Mouse (Mus musculus): ENCODE results near the gene Olfr690. TPM values are rescaled to one million over a fixed set of nuclear protein-coding genes. Genes with fewer than 3 reads are reported as not detected.

Gene Olfr690
- total and polyA plus RNA-seq, 3 experiments, result not detected

DNA sequence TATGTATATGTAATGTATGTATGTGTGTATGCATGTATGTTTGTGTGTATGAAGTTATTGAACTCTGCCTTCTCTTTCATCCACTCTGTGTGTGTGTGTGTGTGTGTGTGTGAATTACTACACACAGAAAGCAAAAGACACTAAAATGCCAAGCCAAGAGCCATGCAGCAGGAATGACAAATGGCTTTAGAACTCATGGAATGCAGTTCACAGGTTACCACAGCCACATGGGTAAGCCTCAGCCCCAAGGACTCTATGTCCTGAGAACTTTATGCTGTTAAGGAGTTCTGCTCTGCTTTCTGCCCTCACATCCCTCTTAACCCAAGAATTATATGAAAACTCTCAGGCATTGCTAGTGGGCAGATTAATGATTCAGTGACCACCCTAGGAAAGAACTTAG lies 43.9 kb downstream of the Olfr690 start:
- H3K27ac ChIP-seq (ENCODE audit: control insufficient read depth, low read depth, low read length), result no peak overlapping the region
- H3K9ac ChIP-seq (ENCODE audit: control insufficient read depth, low read depth, low read length, poor library complexity, severe bottlenecking), result no peak overlapping the region
- no peaks in the 10 kb centered on the region for H3K27me3 ChIP-seq (ENCODE audit: control insufficient read depth in 1 of 2, insufficient read depth in 2 of 2, low read length in 2 of 2)
- H3K4me3 ChIP-seq (ENCODE audit: control insufficient read depth in 1 of 2, insufficient read depth in 1 of 2, low read depth in 2 of 2, low read length in 2 of 2), result no peak overlapping the region
- no peaks in the 10 kb centered on the region for H3K9me3 ChIP-seq (replicated peaks; ENCODE audit: insufficient read depth, low read length)
- H3K36me3 ChIP-seq (ENCODE audit: control insufficient read depth in 1 of 2, insufficient read depth in 2 of 2, low read length in 2 of 2), result no peaks in the 10 kb centered on the region
- TF ChIP-seq GATA1 (IDR thresholded peaks at IDR 0.05; ENCODE audit: low read depth, low read length) (no peak), GABPA (IDR thresholded peaks at IDR 0.05; ENCODE audit: low read depth, low read length) (no peak), E2F4 (IDR thresholded peaks at IDR 0.05; ENCODE audit: borderline replicate concordance, low read depth, low read length) (no peak), MAZ (IDR thresholded peaks at IDR 0.05; ENCODE audit: low read depth, low read length) (no peak), RCOR1 (IDR thresholded peaks at IDR 0.05; ENCODE audit: low read depth, low read length) (no peak), POLR2AphosphoS2 (IDR thresholded peaks at IDR 0.05; ENCODE audit: low read length) (no peak), KAT2A (conservative IDR thresholded peaks at IDR 0.05; ENCODE audit: low read depth, low read length) (no peak), MAX (IDR thresholded peaks at IDR 0.05; ENCODE audit: low read length) (no peak), UBTF (IDR thresholded peaks at IDR 0.05; ENCODE audit: borderline replicate concordance, insufficient read depth, low read depth, low read length) (no peak), ZKSCAN1 (IDR thresholded peaks at IDR 0.05; ENCODE audit: low read depth, low read length) (no peak), POLR2A (IDR thresholded peaks at IDR 0.05; ENCODE audit: control insufficient read depth in 1 of 2, insufficient read depth in 1 of 2, low read depth in 1 of 2, low read length in 2 of 2, poor library complexity in 1 of 2) (no peak), TBP (IDR thresholded peaks at IDR 0.05; ENCODE audit: low read depth, low read length) (no peak), ETS1 (IDR thresholded peaks at IDR 0.05; ENCODE audit: low read depth, low read length) (no peak)
- DNase-seq (ENCODE audit: low read depth, low spot score), result no peak
- H3K4me1 ChIP-seq (ENCODE audit: control insufficient read depth in 1 of 2, insufficient read depth in 2 of 2, low read length in 2 of 2), result no peaks in the 10 kb centered on the region
- no peaks in the 10 kb centered on the region for H3K79me2 ChIP-seq (ENCODE audit: control insufficient read depth, insufficient read depth, low read length, poor library complexity)

DNA sequence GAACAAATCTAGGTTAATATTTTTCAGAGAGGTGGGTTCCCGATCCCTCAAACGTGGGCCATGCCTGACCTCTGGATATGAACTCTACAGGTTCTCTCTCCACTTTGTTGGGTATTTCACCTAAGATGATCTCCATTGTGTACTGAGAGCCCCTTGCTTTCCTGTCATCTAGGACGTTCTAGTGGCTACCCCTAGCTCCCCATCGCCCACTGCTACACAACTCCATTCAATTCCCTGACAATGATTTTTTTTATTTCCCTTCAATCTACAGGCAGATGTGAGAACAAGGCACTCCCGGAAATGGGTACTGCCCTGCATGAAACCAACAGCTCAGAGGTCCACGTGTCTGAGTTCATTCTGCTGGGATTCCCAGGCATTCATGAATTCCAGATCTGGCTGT lies 46.1 kb downstream of the Olfr690 start, which contains the start of gene Olfr688:
Olfr688 (plus strand) TSS at position 301 of the 400 bp plus-strand sequence.
- H3K27me3 ChIP-seq (ENCODE audit: control insufficient read depth in 1 of 2, insufficient read depth in 2 of 2, low read length in 2 of 2), result no peaks in the 10 kb centered on the region
- no peak within 1 kb of the TSS for H3K27ac ChIP-seq (ENCODE audit: control insufficient read depth, low read depth, low read length)
- no peak within 1 kb of the TSS for H3K9ac ChIP-seq (ENCODE audit: control insufficient read depth, low read depth, low read length, poor library complexity, severe bottlenecking)
- no peaks in the 10 kb centered on the region for H3K79me2 ChIP-seq (ENCODE audit: control insufficient read depth, insufficient read depth, low read length, poor library complexity)
- H3K36me3 ChIP-seq (ENCODE audit: control insufficient read depth in 1 of 2, insufficient read depth in 2 of 2, low read length in 2 of 2), result no peaks in the 10 kb centered on the region
- no peak for TF ChIP-seq MAFK (IDR thresholded peaks at IDR 0.05; ENCODE audit: borderline replicate concordance, low read depth, low read length)
- no peak for TF ChIP-seq TCF12 (IDR thresholded peaks at IDR 0.05; ENCODE audit: low read depth, low read length)
- TF ChIP-seq JUND (IDR thresholded peaks at IDR 0.05; ENCODE audit: low read depth, low read length), result no peak
- no peak for TF ChIP-seq CTCF (IDR thresholded peaks at IDR 0.05 in 2 of 3, conservative IDR thresholded peaks at IDR 0.05 in 1 of 3; ENCODE audit: control insufficient read depth in 1 of 3, insufficient read depth in 1 of 3, low read depth in 2 of 3, low read length in 3 of 3, poor library complexity in 1 of 3, severe bottlenecking in 1 of 3)
- no peak for TF ChIP-seq HCFC1 (IDR thresholded peaks at IDR 0.05; ENCODE audit: low read depth, low read length)
- no peak for TF ChIP-seq MAZ (IDR thresholded peaks at IDR 0.05; ENCODE audit: low read depth, low read length)
- no peak for TF ChIP-seq POLR2A (IDR thresholded peaks at IDR 0.05; ENCODE audit: control insufficient read depth in 1 of 2, insufficient read depth in 1 of 2, low read depth in 1 of 2, low read length in 2 of 2, poor library complexity in 1 of 2)
- TF ChIP-seq BHLHE40 (IDR thresholded peaks at IDR 0.05; ENCODE audit: borderline replicate concordance, low read depth, low read length), result no peak
- TF ChIP-seq ZKSCAN1 (IDR thresholded peaks at IDR 0.05; ENCODE audit: low read depth, low read length), result no peak
- TF ChIP-seq MXI1 (IDR thresholded peaks at IDR 0.05; ENCODE audit: low read depth, low read length), result no peak
- no peak within 1 kb of the TSS for H3K4me3 ChIP-seq (ENCODE audit: control insufficient read depth in 1 of 2, insufficient read depth in 1 of 2, low read depth in 2 of 2, low read length in 2 of 2)
- H3K4me1 ChIP-seq (ENCODE audit: control insufficient read depth in 1 of 2, insufficient read depth in 2 of 2, low read length in 2 of 2), result no peaks in the 10 kb centered on the region
- DNase-seq (ENCODE audit: low read depth, low spot score), result no peak
- no peaks in the 10 kb centered on the region for H3K9me3 ChIP-seq (replicated peaks; ENCODE audit: insufficient read depth, low read length)

Other genes with a start within 250 kb of the Olfr690 start
- not detected in 2 replicates for gene Olfr680-ps1, start 241.3 kb downstream of the Olfr690 start, total RNA-seq (2012; rRNA removed)
- not detected for gene Olfr680-ps1, start 241.3 kb downstream of the Olfr690 start, polyA plus RNA-seq (2012; ENCODE audit: insufficient read depth in 1 of 2, insufficient read length in 2 of 2, low read depth in 1 of 2, low replicate concordance in 2 of 2, missing spikeins in 1 of 2)
- not detected in 2 replicates for gene Olfr681, start 217.3 kb downstream of the Olfr690 start, total RNA-seq (2012; rRNA removed)
- gene Olfr681, start 217.3 kb downstream of the Olfr690 start, polyA plus RNA-seq (2012; ENCODE audit: insufficient read depth in 1 of 2, insufficient read length in 2 of 2, low read depth in 1 of 2, low replicate concordance in 2 of 2, missing spikeins in 1 of 2), result not detected
- not detected in 2 replicates for gene Olfr683, start 187.1 kb downstream of the Olfr690 start, total RNA-seq (2012; rRNA removed)
- gene Olfr683, start 187.1 kb downstream of the Olfr690 start, polyA plus RNA-seq (2012; ENCODE audit: insufficient read depth in 1 of 2, insufficient read length in 2 of 2, low read depth in 1 of 2, low replicate concordance in 2 of 2, missing spikeins in 1 of 2), result not detected
- not detected in 2 replicates for gene Olfr684, start 170.5 kb downstream of the Olfr690 start, total RNA-seq (2012; rRNA removed)
- gene Olfr684, start 170.5 kb downstream of the Olfr690 start, polyA plus RNA-seq (2012; ENCODE audit: insufficient read depth in 1 of 2, insufficient read length in 2 of 2, low read depth in 1 of 2, low replicate concordance in 2 of 2, missing spikeins in 1 of 2), result not detected
- gene Olfr685, start 148.1 kb downstream of the Olfr690 start, total RNA-seq (2012; rRNA removed), result not detected in 2 replicates
- gene Olfr685, start 148.1 kb downstream of the Olfr690 start, polyA plus RNA-seq (2012; ENCODE audit: insufficient read depth in 1 of 2, insufficient read length in 2 of 2, low read depth in 1 of 2, low replicate concordance in 2 of 2, missing spikeins in 1 of 2), result not detected
- not detected in 2 replicates for gene Olfr686, start 126.6 kb downstream of the Olfr690 start, total RNA-seq (2012; rRNA removed)
- gene Olfr686, start 126.6 kb downstream of the Olfr690 start, polyA plus RNA-seq (2012; ENCODE audit: insufficient read depth in 1 of 2, insufficient read length in 2 of 2, low read depth in 1 of 2, low replicate concordance in 2 of 2, missing spikeins in 1 of 2), result not detected
- not detected in 2 replicates for gene Olfr688, start 46.0 kb downstream of the Olfr690 start, total RNA-seq (2012; rRNA removed)
- not detected for gene Olfr688, start 46.0 kb downstream of the Olfr690 start, polyA plus RNA-seq (2012; ENCODE audit: insufficient read depth in 1 of 2, insufficient read length in 2 of 2, low read depth in 1 of 2, low replicate concordance in 2 of 2, missing spikeins in 1 of 2)
- gene Olfr689, start 22.9 kb downstream of the Olfr690 start, total RNA-seq (2012; rRNA removed), result not detected in 2 replicates
- not detected for gene Olfr689, start 22.9 kb downstream of the Olfr690 start, polyA plus RNA-seq (2012; ENCODE audit: insufficient read depth in 1 of 2, insufficient read length in 2 of 2, low read depth in 1 of 2, low replicate concordance in 2 of 2, missing spikeins in 1 of 2)
- not detected in 2 replicates for gene Olfr691, start 8.2 kb upstream of the Olfr690 start, total RNA-seq (2012; rRNA removed)
- gene Olfr691, start 8.2 kb upstream of the Olfr690 start, polyA plus RNA-seq (2012; ENCODE audit: insufficient read depth in 1 of 2, insufficient read length in 2 of 2, low read depth in 1 of 2, low replicate concordance in 2 of 2, missing spikeins in 1 of 2), result not detected
- not detected in 2 replicates for gene Olfr692, start 34.1 kb upstream of the Olfr690 start, total RNA-seq (2012; rRNA removed)
- gene Olfr692, start 34.1 kb upstream of the Olfr690 start, polyA plus RNA-seq (2012; ENCODE audit: insufficient read depth in 1 of 2, insufficient read length in 2 of 2, low read depth in 1 of 2, low replicate concordance in 2 of 2, missing spikeins in 1 of 2), result not detected
- 0.31 TPM in 1 of 2 replicates, not detected in the other for gene Gm5901, start 40.9 kb upstream of the Olfr690 start, total RNA-seq (2012; rRNA removed)
- gene Gm5901, start 40.9 kb upstream of the Olfr690 start, polyA plus RNA-seq (2012; ENCODE audit: insufficient read depth in 1 of 2, insufficient read length in 2 of 2, low read depth in 1 of 2, low replicate concordance in 2 of 2, missing spikeins in 1 of 2), result 1 to 10 TPM in 1 of 2 experiments, not detected in 1; 1.7 TPM
- 6.2 and 7.8 TPM in 2 replicates for gene Fam160a2, start 66.0 kb upstream of the Olfr690 start, total RNA-seq (2012; rRNA removed)
- gene Fam160a2, start 66.0 kb upstream of the Olfr690 start, polyA plus RNA-seq (2012; ENCODE audit: insufficient read depth in 1 of 2, insufficient read length in 2 of 2, low read depth in 1 of 2, low replicate concordance in 2 of 2, missing spikeins in 1 of 2), result 10 to 100 TPM in 1 of 2 experiments, not detected in 1; 17.7 TPM
- not detected in 2 replicates for gene Cnga4, start 70.5 kb upstream of the Olfr690 start, total RNA-seq (2012; rRNA removed)
- gene Cnga4, start 70.5 kb upstream of the Olfr690 start, polyA plus RNA-seq (2012; ENCODE audit: insufficient read depth in 1 of 2, insufficient read length in 2 of 2, low read depth in 1 of 2, low replicate concordance in 2 of 2, missing spikeins in 1 of 2), result not detected
- gene Cckbr, start 91.6 kb upstream of the Olfr690 start, total RNA-seq (2012; rRNA removed), result not detected in 2 replicates
- gene Cckbr, start 91.6 kb upstream of the Olfr690 start, polyA plus RNA-seq (2012; ENCODE audit: insufficient read depth in 1 of 2, insufficient read length in 2 of 2, low read depth in 1 of 2, low replicate concordance in 2 of 2, missing spikeins in 1 of 2), result not detected
- not detected in 2 replicates for gene Cavin3, start 148.2 kb upstream of the Olfr690 start, total RNA-seq (2012; rRNA removed)
- not detected for gene Cavin3, start 148.2 kb upstream of the Olfr690 start, polyA plus RNA-seq (2012; ENCODE audit: insufficient read depth in 1 of 2, insufficient read length in 2 of 2, low read depth in 1 of 2, low replicate concordance in 2 of 2, missing spikeins in 1 of 2)
- gene Smpd1, start 220.3 kb upstream of the Olfr690 start, total RNA-seq (2012; rRNA removed), result 17.9 and 22.2 TPM in 2 replicates
- gene Smpd1, start 220.3 kb upstream of the Olfr690 start, polyA plus RNA-seq (2012; ENCODE audit: insufficient read depth in 1 of 2, insufficient read length in 2 of 2, low read depth in 1 of 2, low replicate concordance in 2 of 2, missing spikeins in 1 of 2), result 10 to 100 TPM; 32.3 to 98.7 TPM
- gene Apbb1, start 247.5 kb upstream of the Olfr690 start, total RNA-seq (2012; rRNA removed), result not detected in 2 replicates
- under 1 TPM in 1 of 2 experiments, not detected in 1; 0.13 TPM for gene Apbb1, start 247.5 kb upstream of the Olfr690 start, polyA plus RNA-seq (2012; ENCODE audit: insufficient read depth in 1 of 2, insufficient read length in 2 of 2, low read depth in 1 of 2, low replicate concordance in 2 of 2, missing spikeins in 1 of 2)